Mouse (Mus musculus) frontal cortex, postnatal 36 days (tissue): Measurements from ENCODE around the gene Ptpn14.

Experiments
- DNase-seq, 2 experiments: peaks; one replicate each; pipeline ENCODE4 v3.0.0; 2022; ENCODE audit warnings: low spot score in 2 of 2

The Ptpn14 gene

GRCm38 (mm10) chr1:189866621-189867020 lies 138.6 kb downstream of the Ptpn14 start:
- no peak for DNase-seq

- DNase-seq = no peak
These were observed 139.0 kb downstream of the Ptpn14 start for GRCm38 (mm10) chr1:189867034-189867433.

DNA sequence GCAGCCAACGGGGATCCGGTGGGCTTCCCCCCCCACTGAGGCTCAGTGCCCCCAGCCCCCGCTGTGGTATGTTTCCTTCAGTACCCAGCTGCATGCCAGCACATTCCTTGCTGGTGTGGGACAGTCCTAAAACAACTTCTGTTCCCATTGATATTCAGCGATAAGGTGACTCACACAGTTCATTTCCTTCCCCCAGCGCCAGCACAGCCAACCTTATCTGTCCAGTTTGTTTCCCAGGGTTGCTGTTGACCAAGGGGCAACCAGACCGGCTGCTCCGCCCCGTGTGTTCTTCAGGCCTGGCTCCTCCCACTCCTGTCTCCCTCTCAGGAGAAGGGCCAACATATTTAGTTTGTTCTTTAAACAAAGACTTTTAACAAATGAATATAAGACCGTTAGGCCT lies 139.4 kb downstream of the Ptpn14 start:
- DNase-seq = no peak

DNA sequence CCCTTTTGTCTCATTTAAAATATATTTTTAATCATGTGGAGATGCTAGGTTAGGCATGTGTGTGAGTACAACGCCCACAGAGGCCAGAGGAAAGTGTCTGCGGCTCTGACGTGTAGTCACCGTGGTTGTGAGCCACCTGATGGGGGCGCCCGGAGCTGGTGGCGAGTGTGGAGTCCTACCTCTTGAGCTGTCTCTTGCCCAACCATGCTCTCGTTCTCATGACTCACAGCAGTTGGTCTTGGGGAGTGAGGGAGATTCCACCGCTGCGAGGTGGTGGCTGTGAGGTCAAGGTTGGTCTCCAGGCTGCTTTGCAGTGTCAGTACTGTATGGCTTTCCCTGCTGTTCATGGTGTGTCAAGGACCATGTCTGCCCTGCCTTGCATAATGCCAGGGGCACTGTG lies 140.0 kb downstream of the Ptpn14 start:
- no peak for DNase-seq

DNA sequence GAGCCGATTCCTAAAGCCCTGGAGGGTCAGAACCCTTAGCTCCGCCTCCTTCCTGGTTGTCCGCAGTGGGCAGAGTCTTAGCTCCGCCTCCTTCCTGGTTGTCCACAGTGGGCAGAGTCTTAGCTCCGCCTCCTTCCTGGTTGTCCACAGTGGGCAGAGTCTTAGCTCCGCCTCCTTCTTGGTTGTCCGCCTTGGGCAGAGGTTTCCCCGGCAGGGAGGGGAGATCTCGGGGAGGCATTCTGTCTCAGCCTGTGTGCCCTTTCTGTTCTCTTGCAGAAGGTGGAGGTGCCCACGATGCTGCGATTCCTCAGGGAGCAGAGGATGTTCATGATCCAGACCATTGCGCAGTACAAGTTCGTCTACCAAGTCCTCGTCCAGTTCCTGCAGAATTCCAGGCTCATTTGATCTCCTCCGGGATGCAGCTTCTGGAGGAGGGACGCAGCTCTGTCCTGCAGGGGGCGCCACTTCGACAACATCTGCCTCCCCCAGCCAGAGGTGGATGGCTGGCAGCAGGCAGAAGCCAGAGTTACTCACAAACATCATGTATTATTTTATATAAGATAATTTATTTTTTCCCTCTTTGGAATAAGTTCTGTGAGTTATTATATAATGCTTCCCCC lies 141.7 kb downstream of the Ptpn14 start:
- DNase-seq = no peak

GRCm38 (mm10) chr1:189870539-189870938 lies 142.5 kb downstream of the Ptpn14 start:
- no peak for DNase-seq

GRCm38 (mm10) chr1:189871625-189872024 lies 143.6 kb downstream of the Ptpn14 start:
- DNase-seq = no peak

- DNase-seq = no peak
These were observed 144.0 kb downstream of the Ptpn14 start for GRCm38 (mm10) chr1:189872050-189872449.

DNA sequence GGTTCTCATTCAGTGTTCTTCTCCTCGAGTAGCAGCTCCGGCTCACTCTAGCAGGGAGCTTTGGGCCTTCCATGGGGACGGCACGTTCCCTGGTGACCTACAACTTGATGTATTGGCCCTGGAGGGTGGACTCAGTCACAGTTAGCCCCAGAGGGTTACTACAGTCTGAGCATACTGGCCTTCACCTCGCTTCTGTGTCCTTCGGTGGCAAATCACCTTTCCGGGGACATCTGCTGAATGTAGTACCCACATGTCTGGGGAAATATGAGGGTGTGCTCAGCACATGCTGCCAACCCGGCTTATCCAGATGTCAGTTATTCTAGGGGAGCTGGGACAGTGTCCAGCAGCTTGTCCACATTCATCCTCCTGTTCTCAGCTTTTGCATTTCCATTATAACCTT lies 145.5 kb downstream of the Ptpn14 start:
- no peak for DNase-seq

GRCm38 (mm10) chr1:189875439-189875861 lies 147.4 kb downstream of the Ptpn14 start:
- no peak for DNase-seq

- no peak for DNase-seq
These were observed 148.1 kb downstream of the Ptpn14 start for GRCm38 (mm10) chr1:189876162-189876561.

DNA sequence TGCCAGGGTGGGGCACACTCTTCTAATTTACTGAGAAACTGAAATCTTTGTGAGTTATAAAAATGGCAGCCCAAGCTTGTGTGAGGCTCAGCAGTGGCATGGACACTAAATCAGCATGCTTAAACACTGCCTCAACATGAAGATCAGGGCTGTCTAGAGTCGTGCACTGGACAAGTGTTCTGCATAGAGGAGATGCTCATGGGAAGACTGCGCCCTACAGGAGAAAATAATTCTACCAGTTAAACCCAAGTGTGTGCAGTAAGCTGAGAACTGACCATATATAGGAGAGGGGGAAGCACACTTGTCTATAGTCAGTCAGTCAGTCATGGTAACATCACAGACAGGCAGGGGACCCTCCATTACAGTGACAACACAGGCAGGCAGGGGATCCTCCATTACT lies 151.1 kb downstream of the Ptpn14 start:
- no peak for DNase-seq

- DNase-seq = no peak
These were observed 151.9 kb downstream of the Ptpn14 start for GRCm38 (mm10) chr1:189879965-189880364.

DNA sequence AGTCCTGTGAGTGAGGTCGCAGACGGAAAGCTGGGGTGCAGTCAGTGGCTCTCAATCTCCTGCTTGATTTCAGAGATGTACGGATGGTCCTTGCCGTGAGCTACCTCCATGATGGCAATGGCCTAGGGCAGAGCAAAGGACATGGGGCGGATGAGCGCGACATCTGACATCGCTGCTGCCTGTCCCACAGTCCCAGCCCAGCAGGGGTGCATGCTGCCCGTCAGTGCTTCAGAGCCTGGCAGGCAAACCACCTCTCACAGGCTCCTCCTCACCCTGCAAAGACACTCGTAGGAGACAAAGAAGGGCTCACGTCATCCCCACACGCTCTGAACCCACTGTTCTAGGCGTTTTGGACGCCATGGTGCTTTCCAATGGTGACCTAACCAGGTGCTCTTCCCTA lies 152.7 kb downstream of the Ptpn14 start:
- DNase-seq = no peak

- no peak for DNase-seq
These were observed 154.8 kb downstream of the Ptpn14 start for GRCm38 (mm10) chr1:189882886-189883285.

DNA sequence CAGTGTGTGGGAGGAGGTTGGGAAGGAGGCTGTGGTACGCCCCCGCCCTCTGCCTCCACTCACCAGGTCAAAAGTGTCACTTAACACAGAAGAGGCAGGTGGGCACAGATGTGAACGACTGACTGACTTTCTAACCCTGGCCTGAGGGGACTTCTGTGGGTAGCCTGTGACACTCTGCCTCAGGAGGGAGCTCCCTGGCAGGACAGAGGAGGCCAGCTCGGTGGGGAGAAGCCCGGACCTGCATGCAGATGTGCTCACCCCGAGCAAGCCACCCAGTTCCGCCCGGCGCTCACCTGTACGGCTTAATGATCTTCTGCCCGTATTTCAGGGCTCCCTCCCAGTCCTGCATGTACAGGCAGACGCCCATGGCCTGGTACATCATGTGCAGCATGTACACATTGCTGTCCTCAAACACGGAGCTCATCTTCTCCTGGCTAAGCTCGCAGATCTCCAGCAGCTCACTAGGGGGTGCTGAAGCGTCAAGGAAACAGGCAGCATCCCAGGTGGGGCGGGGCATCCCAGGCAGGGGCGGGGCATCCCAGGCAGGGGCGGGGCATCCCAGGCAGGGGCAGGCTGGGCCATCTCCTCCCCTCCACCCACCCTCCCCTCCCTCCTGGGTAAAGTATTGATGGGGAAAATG lies 155.6 kb downstream of the Ptpn14 start:
- DNase-seq = peak in 1 of 2 experiments; percentile 42

DNA sequence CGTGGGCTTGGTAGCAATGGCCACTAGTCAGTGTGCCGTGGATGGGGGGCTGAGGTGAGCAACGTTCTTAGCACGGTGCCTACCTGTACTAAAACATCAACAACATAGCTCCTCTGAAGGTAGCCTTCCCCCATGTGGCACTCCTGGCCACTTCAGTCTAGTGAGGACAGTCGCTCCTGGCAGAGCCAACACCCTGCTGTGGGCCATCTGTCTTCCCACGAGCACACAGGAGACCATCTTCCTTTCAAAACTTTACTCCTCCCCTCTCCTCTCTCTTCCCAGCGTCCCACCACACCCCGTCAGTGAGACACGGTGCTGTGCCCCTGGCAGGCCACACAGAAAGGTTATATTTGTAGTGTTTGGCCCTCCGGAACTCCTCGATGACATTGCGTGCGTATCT lies 156.9 kb downstream of the Ptpn14 start:
- no peak for DNase-seq

DNA sequence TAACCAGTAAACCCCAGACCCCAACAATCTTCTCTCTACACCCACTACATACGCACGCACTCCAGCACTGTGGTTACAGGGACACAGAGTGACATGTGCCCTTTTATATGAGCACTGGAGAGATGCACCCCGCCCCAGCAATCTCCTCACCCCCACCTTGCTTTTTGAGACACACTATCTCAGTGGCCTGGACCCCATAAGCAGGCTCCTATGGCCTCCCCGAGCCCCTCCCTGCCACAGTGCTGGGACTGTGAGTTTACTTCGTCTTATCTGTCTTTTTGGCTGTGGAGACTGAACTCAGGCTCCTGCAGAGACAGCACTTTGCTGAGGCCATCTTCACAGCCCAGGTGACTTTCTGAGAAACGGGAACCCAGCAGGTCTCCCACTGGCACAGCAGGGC lies 157.9 kb downstream of the Ptpn14 start:
- no peak for DNase-seq

- DNase-seq = peak in 1 of 2 experiments; percentile 63
These were observed 159.4 kb downstream of the Ptpn14 start for GRCm38 (mm10) chr1:189887518-189887917.

- DNase-seq = no peak
These were observed 160.7 kb downstream of the Ptpn14 start for GRCm38 (mm10) chr1:189888749-189889148.

- DNase-seq = peak in 1 of 2 experiments; percentile 39
These were observed 166.1 kb downstream of the Ptpn14 start for GRCm38 (mm10) chr1:189894191-189894590.

- DNase-seq = no peak
These were observed 169.8 kb downstream of the Ptpn14 start for GRCm38 (mm10) chr1:189897861-189898260.

DNA sequence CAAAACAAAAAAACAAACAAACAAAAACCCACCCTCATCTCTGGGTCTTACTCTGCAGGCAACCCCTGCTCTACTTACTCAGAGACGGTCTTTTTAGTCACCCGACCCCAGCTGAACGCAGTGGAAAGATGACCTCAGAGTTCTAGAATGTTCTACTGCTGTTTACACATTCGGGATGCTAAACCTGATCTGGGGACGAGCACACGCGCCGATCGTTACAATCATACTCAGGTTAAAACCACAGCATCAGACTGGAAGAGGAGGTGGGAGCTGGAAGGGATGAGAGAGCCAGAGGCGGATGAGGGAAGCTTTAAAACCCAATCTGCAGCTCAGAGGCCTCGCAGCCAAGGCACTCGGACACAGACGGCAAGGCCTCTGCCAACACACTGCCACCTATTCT lies 170.6 kb downstream of the Ptpn14 start:
- no peak for DNase-seq

DNA sequence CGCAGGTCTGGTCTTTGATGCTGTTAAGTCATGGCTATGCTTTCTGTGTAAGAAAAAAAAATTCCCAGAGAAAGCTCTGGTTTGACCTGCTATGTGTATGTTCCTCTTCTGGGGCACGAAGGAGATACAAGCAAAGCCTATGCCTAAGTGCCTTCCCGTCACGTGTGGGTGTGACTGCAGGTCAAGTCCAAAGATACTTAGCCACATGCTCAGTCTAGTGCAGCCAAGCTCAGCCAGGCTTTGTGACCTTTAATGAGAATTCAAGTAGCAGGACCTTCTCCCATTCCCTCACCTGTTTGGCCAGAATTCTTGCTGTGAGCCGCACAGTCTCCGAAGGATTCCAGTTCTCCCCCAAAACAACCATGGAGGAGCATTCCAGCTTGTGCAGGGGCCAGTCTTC lies 171.5 kb downstream of the Ptpn14 start:
- no peak for DNase-seq
